Mouse (Mus musculus) embryonic stem cell, embryonic (primary cell): Measurements from ENCODE around the gene Cpe.

ENCODE experiments used
- CTCF ChIA-PET, 4 experiments: fragments of 300-600 bp in 2 of 4; fragments of 350-600 bp in 2 of 4; sonication (Branson Sonifier 250); formaldehyde crosslinking; loops; one replicate each; lab custom pipeline; 2022; ENCODE audit warnings: inconsistent platforms in 2 of 4; lab: Charles Lee
- POLR2A ChIA-PET, 4 experiments: fragments of 300-600 bp in 2 of 4; fragments of 350-600 bp in 2 of 4; sonication (Branson Sonifier 250); formaldehyde crosslinking; loops; one replicate each; lab custom pipeline; 2022; ENCODE audit warnings: antibody characterized with exemption in 4 of 4, inconsistent platforms in 1 of 4; lab: Charles Lee

Cpe gene

GRCm38 (mm10) chr8:64692651-64693201, at the start of gene Cpe:
TSS of gene Cpe (minus strand) at chr8:64693054.
- ChIA-PET CTCF (interaction anchor here (0.6 to 1.8 kb wide), 13 partner anchors 13 to 613 kb away, joined by 3 to 20 read pairs (median 4); partner anchors contain the start of gene Tmem192 (in 1 of the 4)), POLR2A (interaction anchor here (0.6 to 1.6 kb wide), 13 partner anchors 17 to 254 kb away, joined by 3 to 8 read pairs (median 4); partner anchors contain the start of gene Tmem192 (in 1 of the 4))

- CTCF ChIA-PET: no interaction called here
- POLR2A ChIA-PET: no interaction called here
Measured at GRCm38 (mm10) chr8:64740547-64741211, 47.8 kb upstream of the Cpe start.

- CTCF ChIA-PET: interaction anchor here in 1 of 4 experiments (0.7 kb wide), 1 partner anchor 125 kb away, joined by 5 read pairs; no protein-coding TSS in a partner anchor
- POLR2A ChIA-PET: interaction anchor here in 1 of 4 experiments (0.6 to 0.9 kb wide), 2 partner anchors 9 to 59 kb away, joined by 3 to 5 read pairs; no protein-coding TSS in a partner anchor
Measured at GRCm38 (mm10) chr8:64738916-64739315, 46.1 kb upstream of the Cpe start.

DNA sequence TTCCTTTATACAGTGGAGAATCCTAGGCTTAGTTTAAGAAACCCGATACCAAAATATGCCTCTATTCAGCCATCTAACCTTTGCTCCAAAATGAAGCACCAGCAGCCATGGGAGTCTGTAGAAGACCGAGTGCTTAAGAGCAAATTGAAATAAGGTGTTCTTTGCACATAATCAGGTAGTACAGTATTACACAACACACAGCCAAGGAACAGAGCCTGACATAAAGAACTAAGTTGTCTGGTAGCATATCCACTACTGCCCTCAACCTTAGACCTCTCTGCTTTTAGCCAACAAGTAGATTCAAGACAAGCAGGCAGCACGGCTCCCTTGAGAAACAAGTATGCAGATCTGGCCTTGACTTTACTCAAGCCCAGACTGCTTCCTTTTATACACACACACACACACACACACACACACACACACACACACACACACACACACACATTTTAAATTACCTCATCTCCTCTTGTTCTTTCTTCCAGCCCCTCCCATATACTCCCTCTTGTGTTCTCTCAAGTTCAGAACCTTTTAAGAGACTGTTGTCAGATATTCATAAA, 44.0 kb upstream of the Cpe start:
- ChIA-PET CTCF (no interaction called here), POLR2A (interaction anchor here in 2 of 4 experiments (1.0 to 5.4 kb wide), 2 partner anchors 18 to 22 kb away, joined by 3 to 44 read pairs; no protein-coding TSS in a partner anchor)

GRCm38 (mm10) chr8:64735161-64735560, 42.3 kb upstream of the Cpe start:
- ChIA-PET CTCF (interaction anchor here (0.5 to 1.2 kb wide), 6 partner anchors 17 to 104 kb away, joined by 3 to 5 read pairs (median 3); no protein-coding TSS in a partner anchor), POLR2A (interaction anchor here in 3 of 4 experiments (0.6 to 5.4 kb wide), 15 partner anchors 9 to 276 kb away, joined by 3 to 44 read pairs (median 3); no protein-coding TSS in a partner anchor)

DNA sequence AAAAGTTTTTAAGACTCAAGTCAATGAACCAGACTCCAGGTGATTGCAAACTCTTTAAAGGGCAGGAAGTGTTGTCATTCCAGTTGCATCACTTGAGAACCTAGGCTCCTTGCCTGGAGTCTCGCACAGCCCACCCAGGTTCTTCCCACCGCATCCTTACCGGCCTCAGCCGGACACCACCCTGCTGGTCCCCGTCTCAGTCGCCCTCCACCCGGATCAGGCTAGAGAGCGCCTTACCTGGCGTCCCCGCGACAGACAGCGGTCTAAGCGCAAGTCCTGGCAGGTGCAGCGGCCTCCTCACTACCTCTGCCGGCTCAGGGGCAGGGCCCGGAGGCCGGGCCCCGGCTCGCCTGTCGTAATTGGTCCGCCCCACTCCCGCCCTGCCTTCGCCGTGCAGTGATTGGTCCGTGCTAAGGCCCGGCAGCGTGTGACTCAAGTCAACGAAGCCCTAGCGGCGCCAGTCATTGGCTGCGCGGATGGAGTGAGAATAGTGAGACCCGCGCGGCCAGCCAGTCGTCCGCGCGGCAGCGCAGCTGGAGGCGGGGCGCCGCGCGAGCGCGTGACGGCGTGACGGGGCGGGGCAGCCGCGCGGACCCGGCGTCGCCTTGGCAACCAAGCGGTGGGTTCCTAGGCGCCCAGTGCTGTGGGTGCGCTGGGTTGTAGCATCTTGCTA, 40.6 kb upstream of the Cpe start, which contains the start of gene Msmo1:
Gene Msmo1 (minus strand): TSS at position 522 of the 673 bp plus-strand sequence.
- ChIA-PET CTCF (no interaction called here), POLR2A (interaction anchor here (0.7 to 5.4 kb wide), 11 partner anchors 9 to 214 kb away, joined by 3 to 44 read pairs (median 4); partner anchors contain the start of gene Tmem192 (in 2 of the 4))

DNA sequence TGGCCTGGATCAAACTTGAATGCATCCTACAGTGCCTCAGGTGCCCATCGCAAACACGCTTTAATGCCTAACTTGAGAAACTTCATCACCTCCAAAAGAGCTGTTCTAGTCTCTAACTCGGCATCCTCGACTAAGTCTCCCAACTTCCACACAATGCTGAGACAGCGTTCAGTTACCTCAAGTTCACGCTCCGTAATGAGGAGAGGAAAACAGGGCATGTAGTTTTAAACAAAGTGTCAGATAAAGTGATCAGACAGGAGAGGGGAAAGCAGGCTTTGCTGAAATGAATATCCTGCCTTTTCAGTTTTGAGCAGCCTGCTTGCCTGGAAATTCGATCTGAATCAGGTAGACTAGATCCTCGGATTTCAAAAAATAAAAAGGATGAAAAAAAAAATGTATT, 39.7 kb upstream of the Cpe start:
- ChIA-PET POLR2A (interaction anchor here in 3 of 4 experiments (0.5 to 5.4 kb wide), 10 partner anchors 10 to 360 kb away, joined by 3 to 44 read pairs (median 4); partner anchors contain the start of gene Tmem192 (in 1 of the 3)), CTCF (no interaction called here)

DNA sequence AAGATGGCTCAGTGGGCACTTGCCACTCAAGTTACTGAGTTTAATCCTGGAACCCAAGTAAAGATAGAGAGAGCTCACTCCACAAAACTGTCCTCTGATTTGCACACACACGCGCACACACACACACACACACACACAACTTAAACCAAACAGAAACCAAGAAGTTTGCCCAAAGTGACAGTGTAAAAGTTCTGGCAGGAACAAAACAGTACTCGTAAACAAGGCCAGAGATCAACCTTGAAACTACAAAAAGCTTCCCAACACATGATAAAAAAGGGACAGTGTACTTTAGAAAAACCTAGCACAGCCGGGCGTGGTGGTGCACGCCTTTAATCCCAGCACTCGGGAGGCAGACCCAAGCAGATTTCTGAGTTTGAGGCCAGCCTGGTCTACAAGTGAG, 35.3 kb upstream of the Cpe start:
- ChIA-PET CTCF (interaction anchor here in 1 of 4 experiments (0.7 to 0.9 kb wide), 2 partner anchors 10 to 37 kb away, joined by 4 to 13 read pairs; no protein-coding TSS in a partner anchor), POLR2A (interaction anchor here in 2 of 4 experiments (0.6 to 1.8 kb wide), 4 partner anchors 10 to 276 kb away, joined by 3 to 6 read pairs (median 3); no protein-coding TSS in a partner anchor)

- ChIA-PET POLR2A (interaction anchor here in 3 of 4 experiments (0.8 to 1.7 kb wide), 11 partner anchors 8 to 229 kb away, joined by 3 to 13 read pairs (median 3); no protein-coding TSS in a partner anchor), CTCF (interaction anchor here (0.6 to 2.1 kb wide), 7 partner anchors 8 to 857 kb away, joined by 3 to 8 read pairs (median 5); no protein-coding TSS in a partner anchor)
Measured at GRCm38 (mm10) chr8:64726190-64726695, 33.4 kb upstream of the Cpe start.

GRCm38 (mm10) chr8:64723206-64723605, 30.4 kb upstream of the Cpe start:
- CTCF ChIA-PET: no interaction called here
- POLR2A ChIA-PET: interaction anchor here in 2 of 4 experiments (0.6 to 5.4 kb wide), 3 partner anchors 9 to 28 kb away, joined by 3 to 30 read pairs (median 6); no protein-coding TSS in a partner anchor

GRCm38 (mm10) chr8:64717868-64718267, 25.0 kb upstream of the Cpe start:
- ChIA-PET CTCF (interaction anchor here (0.5 to 1.8 kb wide), 23 partner anchors 8 to 391 kb away, joined by 3 to 8 read pairs (median 4); partner anchors contain the start of gene Cpe (in 1 of the 4)), POLR2A (interaction anchor here in 2 of 4 experiments (0.9 to 5.4 kb wide), 8 partner anchors 8 to 132 kb away, joined by 3 to 44 read pairs (median 4); partner anchors contain the start of genes Cpe (in 2 of the 2), Klhl2 (in 1 of the 2) and Msmo1 (in 1 of the 2))

- ChIA-PET POLR2A (interaction anchor here in 3 of 4 experiments (0.7 to 4.4 kb wide), 10 partner anchors 10 to 233 kb away, joined by 3 to 30 read pairs (median 4); partner anchors contain the start of gene Msmo1 (in 1 of the 3)), CTCF (interaction anchor here in 2 of 4 experiments (0.7 kb wide), 2 partner anchors 12 to 305 kb away, joined by 3 to 6 read pairs; no protein-coding TSS in a partner anchor)
Measured at GRCm38 (mm10) chr8:64712499-64712898, 19.6 kb upstream of the Cpe start.

DNA sequence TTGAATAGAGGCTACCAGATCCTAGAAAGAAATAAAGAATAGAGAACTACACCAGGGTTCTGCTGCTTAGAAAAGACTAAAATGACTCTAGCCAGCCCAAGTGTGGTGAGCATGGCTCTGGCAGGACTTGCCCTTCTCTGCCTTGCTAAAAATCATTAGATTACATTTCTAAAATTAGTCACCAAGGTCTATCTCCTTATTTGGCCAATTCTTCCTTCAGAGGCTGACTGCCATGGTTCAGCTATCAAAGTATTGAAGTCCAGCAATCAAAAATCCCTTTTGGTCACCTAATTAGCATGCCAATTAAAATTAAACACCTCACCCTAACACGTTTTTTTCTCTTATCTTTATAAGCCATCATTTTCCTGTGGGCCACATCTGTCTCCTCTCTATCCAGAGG, 18.7 kb upstream of the Cpe start:
- ChIA-PET POLR2A (interaction anchor here in 2 of 4 experiments (0.7 to 4.4 kb wide), 3 partner anchors 11 to 127 kb away, joined by 3 to 30 read pairs (median 3); no protein-coding TSS in a partner anchor), CTCF (no interaction called here)

DNA sequence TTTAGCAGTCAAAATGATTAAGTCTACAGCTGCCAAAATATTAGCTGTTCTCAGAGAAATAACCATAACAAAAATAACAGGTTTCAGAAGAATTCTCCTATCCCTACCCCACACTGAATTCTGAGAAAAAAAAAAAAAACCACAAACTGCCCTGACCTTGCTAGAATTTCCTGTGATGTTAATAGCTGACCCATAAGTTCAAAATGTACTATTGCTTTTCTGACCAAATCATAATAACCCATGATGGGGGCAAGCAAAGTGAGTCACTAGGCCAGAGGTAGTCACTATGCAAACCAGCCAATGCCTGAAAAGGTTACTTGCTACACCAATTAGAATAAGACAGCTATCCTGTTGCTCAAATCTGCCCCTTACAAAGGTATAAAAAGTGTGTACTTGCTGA, 14.6 kb upstream of the Cpe start:
- ChIA-PET POLR2A (interaction anchor here in 1 of 4 experiments (1.0 kb wide), 1 partner anchor 19 kb away, joined by 3 read pairs; no protein-coding TSS in a partner anchor), CTCF (interaction anchor here in 1 of 4 experiments (1.2 kb wide), 1 partner anchor 10 kb away, joined by 6 read pairs; no protein-coding TSS in a partner anchor)

GRCm38 (mm10) chr8:64703191-64703590, 10.3 kb upstream of the Cpe start:
- ChIA-PET CTCF (no interaction called here), POLR2A (no interaction called here)

GRCm38 (mm10) chr8:64691591-64692401, 1.1 kb downstream of the Cpe start:
- ChIA-PET POLR2A (interaction anchor here (0.7 to 1.6 kb wide), 9 partner anchors 22 to 1774 kb away, joined by 3 to 8 read pairs (median 4); partner anchors contain the start of gene Tmem192 (in 1 of the 4)), CTCF (interaction anchor here (0.5 to 1.8 kb wide), 7 partner anchors 16 to 346 kb away, joined by 3 to 13 read pairs (median 6); no protein-coding TSS in a partner anchor)
